Mouse (Mus musculus): ENCODE results near the gene Atp6v1e1. TPM values are rescaled to one million over a fixed set of nuclear protein-coding genes. Genes with fewer than 3 reads are reported as not detected.
"Not testable (repeated sequence)": the region's sequence is repeated elsewhere in the genome, so short reads cannot be mapped to it uniquely, and the experiment has no call there.

The Atp6v1e1 gene
- 100 to 1,000 TPM; 455 to 500 TPM for total RNA-seq (2021)

GRCm38 (mm10) chr6:120822307-120822928 is at the start of gene Atp6v1e1:
Atp6v1e1 (minus strand) TSS chr6:120822793.
- DNase-seq, result peak; percentile 90 to 91

DNA sequence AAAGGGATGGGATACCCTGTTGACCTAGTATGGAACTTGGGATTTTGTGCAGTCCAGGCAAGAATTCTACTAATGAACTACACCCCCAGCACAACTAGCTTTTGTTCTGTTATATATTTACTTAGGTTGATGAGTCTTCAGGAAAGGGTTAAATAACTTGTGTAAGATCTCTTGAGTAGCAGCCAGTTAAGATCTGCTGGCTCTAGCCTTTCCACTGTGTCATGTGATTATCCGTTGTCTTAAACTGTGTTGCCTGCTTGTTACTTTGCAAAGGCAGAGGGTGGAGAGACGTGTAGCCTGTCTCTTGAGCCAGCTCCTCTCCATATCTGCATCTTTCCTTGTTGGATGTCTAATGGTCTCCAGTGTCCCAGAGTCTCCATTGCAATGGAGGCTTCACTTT is 48.7 kb upstream of the Atp6v1e1 start:
- no peak for DNase-seq

GRCm38 (mm10) chr6:120868824-120869223 is 46.2 kb upstream of the Atp6v1e1 start:
- DNase-seq, result no peak

GRCm38 (mm10) chr6:120866051-120866814 is 43.6 kb upstream of the Atp6v1e1 start:
- DNase-seq, result no peak

DNA sequence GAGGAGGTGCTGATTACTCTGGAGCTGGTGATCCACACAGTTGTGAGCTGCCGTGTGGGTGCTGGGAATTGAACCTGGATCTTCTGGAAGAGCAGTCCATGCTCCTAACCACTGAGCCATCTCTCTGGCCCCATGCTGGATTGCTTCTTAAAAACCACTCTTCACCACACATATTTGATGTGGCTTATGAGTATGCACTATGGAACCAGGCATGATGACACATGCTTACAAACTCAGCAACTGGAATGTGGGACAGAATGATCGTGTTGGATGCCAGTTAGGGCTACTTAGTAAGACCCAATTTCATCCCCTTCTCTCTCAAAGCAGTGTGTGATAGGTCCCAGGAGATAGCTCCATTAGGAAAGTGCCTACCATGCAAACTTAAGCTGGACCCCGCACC is 37.5 kb upstream of the Atp6v1e1 start:
- DNase-seq, result no peak

GRCm38 (mm10) chr6:120858217-120858711 is 35.7 kb upstream of the Atp6v1e1 start:
- peak; percentile 50 to 51 for DNase-seq

DNA sequence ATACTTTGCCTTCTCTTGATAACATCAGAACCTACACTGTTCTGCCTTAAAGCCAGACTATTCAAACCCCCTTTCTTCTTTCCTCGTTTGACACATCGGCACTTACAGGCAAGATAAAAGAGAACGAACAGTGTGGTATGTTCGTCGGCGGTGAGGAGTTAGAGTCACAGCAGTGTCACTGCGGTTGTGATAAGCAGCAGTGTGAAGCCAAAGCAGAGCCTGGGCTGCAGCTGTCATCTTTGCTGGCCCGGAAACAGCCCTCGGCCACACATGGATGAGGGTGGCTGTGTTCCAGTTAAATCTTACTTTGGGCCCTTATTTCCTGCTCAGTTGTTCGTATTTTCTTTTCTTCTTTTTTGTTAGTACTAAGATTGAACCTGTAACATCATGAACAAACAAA is 31.8 kb upstream of the Atp6v1e1 start:
- DNase-seq, result no peak

GRCm38 (mm10) chr6:120850720-120851119 is 28.1 kb upstream of the Atp6v1e1 start:
- not testable (repeated sequence) for DNase-seq

DNA sequence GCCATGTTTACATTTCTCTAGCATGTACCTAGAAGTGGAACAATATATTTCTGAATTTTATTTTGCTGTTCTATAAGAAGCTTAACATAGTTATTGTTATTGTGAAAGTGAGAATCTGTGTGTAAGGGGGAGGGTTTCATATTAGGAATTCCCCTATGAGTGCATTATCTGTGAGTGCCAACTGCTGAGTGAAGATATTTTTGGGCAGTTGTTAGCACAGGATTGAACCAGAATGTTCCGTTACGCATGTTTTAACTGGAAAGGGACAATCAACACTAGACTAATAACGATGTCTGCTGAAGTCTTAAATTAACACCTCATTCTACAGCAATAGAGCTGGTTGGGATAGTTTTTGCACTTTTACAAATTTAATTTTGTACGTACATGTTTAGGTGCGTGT is 19.2 kb upstream of the Atp6v1e1 start:
- DNase-seq, result no peak

- DNase-seq, result no peak
Measured at GRCm38 (mm10) chr6:120840258-120840657, 17.7 kb upstream of the Atp6v1e1 start.

GRCm38 (mm10) chr6:120837152-120837530 is 14.5 kb upstream of the Atp6v1e1 start:
- no peak for DNase-seq

DNA sequence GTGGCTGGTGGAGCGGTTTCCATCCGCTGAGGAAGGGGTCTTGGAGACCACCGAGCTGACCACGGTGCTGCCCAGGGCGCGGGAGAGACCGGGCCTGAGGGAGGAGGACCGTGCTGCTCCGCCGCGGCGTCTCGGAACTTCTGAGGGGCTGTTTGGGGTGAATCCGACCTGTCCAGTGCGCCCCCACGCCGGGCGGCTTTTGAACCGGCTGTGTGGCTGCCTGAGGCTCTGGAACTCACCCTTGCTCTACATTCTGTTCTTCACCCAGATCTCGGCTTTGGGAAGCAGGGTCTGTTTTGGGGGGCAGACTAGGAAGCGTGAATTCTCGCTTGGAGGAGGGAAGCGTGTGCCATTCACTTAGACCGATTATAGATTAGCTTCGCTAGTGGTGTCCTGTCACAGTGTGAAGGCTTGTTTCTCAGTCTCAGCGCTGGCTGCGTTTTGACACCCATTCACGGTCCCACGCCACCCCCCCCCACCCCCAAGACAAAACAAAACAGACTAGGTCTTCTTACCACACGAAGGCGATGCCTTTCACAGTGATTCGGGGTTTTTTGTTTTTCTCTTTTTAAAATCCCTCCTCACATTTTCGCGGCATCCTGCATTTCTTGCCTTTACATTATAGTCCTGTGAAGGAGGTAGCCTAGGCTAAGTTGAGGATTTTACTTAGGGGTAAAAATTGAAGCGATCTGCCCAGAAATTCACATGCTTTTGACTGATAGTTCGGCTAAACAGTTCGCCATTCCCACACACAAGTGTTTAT is 14.0 kb upstream of the Atp6v1e1 start:
- peak in 1 of 2 experiments; percentile 42 for DNase-seq

DNA sequence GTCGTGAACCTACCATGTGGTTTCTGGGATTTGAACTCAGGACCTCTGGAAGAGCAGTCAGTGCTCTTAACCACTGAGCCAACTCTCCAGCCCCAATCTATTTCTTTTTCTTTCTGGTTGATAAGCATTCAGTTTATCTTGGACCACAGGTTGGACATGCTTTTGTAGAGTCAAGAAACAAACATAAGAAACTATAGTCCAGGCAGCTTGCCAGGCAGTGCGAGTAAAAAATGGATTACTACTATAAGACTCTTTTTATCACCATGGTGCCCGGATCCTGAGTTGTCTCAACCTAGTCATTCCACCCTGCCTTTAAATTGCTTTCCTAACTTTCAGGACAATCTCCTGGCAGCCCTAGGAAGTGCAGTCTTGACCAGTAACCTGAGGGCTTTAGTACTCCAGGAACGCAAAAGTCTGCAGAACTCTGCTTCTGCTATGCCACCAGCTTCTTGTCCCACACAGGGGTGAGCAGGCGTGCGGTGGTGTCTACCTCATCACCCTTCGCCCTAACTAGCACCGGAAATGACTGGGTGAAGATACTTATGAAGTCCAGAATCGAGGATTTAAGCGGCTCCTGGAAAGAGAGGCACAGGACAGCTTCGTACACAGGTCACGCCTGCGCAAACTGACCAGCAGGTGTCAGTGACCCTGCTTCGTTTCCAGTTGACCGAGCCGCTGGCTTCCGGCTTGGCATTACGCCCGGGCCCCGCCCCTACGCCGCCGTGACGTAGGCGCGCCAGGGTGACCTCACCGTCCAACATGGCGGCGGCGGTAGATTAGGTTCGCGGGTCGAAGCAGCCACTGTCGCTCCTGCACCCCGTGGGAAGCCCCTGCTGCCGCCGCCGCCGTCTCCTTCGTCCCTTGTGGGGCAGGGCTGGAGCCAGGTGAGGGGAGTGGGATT is 13.1 kb upstream of the Atp6v1e1 start, which contains the start of gene Bcl2l13:
TSS of gene Bcl2l13 (plus strand) at position 739 of the 901 bp plus-strand sequence.
- peak; percentile 92 to 95 for DNase-seq

DNA sequence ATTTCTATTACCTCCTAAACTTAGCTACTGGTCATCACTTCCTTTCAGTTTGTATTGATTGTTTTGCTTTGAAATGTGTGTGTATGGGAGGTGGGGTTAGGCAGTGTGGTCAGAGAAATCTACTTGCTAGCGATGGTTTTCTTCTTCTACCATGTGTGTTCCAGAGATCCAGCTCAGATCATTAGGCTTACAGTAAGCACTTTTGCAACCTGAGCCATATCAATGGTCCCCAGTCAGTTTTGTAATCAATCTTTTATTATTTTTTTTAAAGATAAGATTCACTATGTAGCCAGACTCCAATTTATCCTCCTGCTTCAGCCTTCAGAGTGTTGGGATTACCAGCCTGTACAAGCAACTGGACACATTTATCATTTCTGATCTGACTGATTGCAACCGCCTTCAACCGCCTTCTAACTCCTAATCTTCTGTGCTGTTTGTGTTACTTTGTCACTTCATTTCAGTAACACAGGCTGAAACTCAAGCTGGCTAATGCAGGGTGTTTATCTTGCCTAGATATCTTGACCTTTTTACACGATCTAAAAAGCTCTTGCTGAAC is 12.3 kb upstream of the Atp6v1e1 start:
- no peak for DNase-seq

DNA sequence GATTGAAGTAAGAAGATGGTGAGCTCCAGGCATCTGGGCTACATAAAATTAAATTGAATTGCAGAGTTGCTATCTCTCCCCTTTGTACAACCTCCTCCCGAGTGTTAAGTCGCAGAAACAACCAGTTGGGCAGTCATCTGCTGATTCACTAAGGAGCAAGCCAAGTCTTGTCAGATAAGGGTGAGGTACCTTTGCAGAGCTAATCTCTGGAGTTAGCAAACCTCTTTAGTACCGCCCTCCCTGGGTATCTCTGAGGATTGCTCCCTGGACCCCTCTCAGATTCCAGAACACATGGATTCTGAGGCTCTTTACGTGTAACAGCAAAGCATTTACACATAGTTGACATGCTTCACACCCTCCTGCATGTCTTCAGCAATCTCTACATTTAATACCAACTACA is 9.5 kb upstream of the Atp6v1e1 start:
- no peak for DNase-seq

DNA sequence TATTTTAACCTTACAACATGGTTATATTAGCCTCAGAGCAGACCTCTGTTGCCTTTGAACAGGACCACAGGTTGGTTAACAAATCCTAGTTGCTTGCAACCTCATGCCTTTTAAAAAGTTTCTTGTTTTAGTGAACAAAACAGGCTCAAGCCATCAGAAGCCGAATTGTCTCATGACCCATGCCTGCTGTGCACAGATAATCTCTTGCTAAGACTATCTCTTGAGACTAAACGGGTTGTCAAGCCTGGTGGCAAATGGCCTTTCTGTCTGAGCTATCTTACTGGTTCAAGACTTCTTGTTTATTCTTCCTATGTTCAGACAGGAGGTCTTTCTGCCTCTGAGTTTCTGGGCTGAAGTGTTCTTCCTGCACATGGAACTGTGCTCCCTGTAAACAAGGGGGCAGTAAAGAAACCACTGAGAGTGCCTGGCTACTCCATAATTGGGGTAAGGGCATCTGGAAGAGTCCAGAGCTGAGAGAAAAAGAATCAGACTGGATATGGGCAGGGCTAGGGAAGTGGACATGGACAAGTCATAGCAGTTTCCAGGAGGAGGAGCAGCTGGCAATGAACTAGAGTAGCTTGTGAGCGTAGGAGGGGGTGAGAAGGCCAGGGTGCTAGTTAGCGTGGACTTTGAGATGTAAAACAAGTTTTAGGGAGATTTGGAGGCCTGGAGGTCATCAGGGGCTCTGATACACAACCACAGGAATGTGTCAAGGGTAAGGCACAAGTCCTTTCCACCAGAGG is 8.4 kb upstream of the Atp6v1e1 start:
- DNase-seq, result no peak

DNA sequence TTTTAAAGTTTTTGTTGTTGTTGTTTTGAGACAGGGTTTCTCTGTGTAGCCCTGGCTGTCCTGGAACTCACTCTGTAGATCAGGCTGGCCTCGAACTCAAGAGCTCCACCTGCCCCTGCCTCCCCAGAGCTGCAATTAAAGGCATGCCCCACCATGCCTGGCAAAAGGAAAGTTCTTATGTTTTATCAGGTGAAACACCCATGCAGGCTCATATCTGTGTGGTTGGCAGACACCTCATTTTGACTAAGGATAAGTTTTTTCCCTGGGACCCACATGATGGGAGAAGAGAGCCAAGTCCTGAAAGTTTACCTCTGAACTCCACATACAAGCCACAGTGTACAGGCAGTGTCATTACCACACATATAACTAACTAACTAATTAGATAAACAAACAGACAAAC is 7.5 kb upstream of the Atp6v1e1 start:
- no peak for DNase-seq

GRCm38 (mm10) chr6:120822937-120823614 is 483 bp upstream of the Atp6v1e1 start:
- no peak for DNase-seq

DNA sequence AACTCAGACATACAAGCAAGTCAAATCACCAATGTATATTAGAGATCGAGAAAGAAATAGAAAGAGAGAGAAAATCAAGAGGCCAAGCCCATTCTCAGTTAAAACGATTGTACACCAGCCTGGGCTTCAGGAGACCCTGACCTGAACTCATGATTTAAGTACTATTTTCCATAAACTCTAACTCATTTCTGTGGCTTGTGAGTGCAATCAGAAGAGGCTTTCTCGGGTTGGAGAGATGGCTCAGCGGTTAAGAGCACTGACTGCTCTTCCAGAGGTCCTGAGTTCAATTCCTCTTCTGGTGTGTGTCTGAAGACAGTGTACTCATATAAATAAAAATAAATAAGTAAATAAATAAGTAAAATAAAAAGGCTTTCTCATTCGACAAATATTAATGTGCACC is 878 bp downstream of the Atp6v1e1 start:
- DNase-seq, result no peak

DNA sequence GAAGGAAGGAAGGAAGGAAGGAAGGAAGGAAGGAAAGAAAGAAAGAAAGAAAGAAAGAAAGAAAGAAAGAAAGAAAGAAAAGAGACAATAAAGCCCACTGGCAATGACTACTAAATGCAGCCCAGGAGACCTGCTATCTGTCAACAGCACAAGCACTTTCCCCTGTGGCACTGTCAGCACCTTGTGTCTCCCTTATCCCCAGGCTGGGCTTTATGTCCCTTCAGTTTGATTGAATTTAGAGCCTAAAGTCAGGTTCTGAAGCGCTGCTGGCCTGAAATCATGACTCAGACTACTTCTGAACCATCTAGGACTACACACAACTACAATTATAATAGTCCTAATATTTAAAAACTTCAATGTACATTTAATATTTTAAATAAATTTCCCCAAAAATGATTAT is 1.7 kb downstream of the Atp6v1e1 start:
- DNase-seq, result no peak
